Mouse (Mus musculus) embryonic fibroblast, embryonic 13.5 days (primary cell): Measurements from ENCODE around the gene Tekt4.

Experiments
- CTCF ChIP-seq: IDR thresholded peaks from 2 replicates; pipeline ENCODE4 v1.5.1; 2011; ENCODE audit warnings: mild to moderate bottlenecking, control low read depth, low read length, moderate library complexity, borderline replicate concordance; ENCODE audit not compliant: insufficient read depth
- POLR2A ChIP-seq: IDR thresholded peaks from 2 replicates; pipeline ENCODE4 v1.6.1; 2011; ENCODE audit warnings: low read depth, mild to moderate bottlenecking, control low read depth, low read length, moderate library complexity

- no peak for TF ChIP-seq CTCF
- TF ChIP-seq POLR2A = no peak
Measured at GRCm38 (mm10) chr17:25433223-25433616, 21.2 kb upstream of the Tekt4 start.
